Mouse (Mus musculus) splenic B cell, adult 2 months (primary cell): ENCODE data around the gene Zc3h7a.
"Not testable (repeated sequence)": the region's sequence is repeated elsewhere in the genome, so short reads cannot be mapped to it uniquely, and the experiment has no call there.

ENCODE experiments used
- DNase-seq: peaks from one replicate; pipeline ENCODE4 v3.0.0-alpha.2; 2011; ENCODE audit warnings: low read depth, low spot score
- H3K27me3 ChIP-seq: 2 replicates; pipeline ENCODE4 v1.6.1; 2012; ENCODE audit warnings: mild to moderate bottlenecking, low read length, moderate library complexity, mixed read lengths; ENCODE audit not compliant: control insufficient read depth, poor library complexity, insufficient read depth, severe bottlenecking
- H3K36me3 ChIP-seq: 2 replicates; pipeline ENCODE4 v1.6.1; 2012; ENCODE audit warnings: mild to moderate bottlenecking, low read length, moderate library complexity, mixed read lengths; ENCODE audit not compliant: control insufficient read depth, poor library complexity, insufficient read depth, severe bottlenecking

The Zc3h7a gene

GRCm38 (mm10) chr16:11175100-11175488 is 1.1 kb downstream of the Zc3h7a start:
- H3K27me3 ChIP-seq, result no peaks in the 10 kb centered on the region
- DNase-seq, result peak; percentile 34
- peaks cover 2% of the 10 kb centered on the region; the same call in 1 of the 2 replicates for H3K36me3 ChIP-seq

- DNase-seq, result peak; percentile 81
- Histone ChIP-seq H3K36me3 (peaks cover 2% of the 10 kb centered on the region; the same call in 1 of the 2 replicates), H3K27me3 (no peaks in the 10 kb centered on the region)
Observed at GRCm38 (mm10) chr16:11174671-11175081, 1.5 kb downstream of the Zc3h7a start.

GRCm38 (mm10) chr16:11171679-11172078 is 4.5 kb downstream of the Zc3h7a start:
- no peak for DNase-seq
- peaks cover 2% of the 10 kb centered on the region; the same call in 1 of the 2 replicates for H3K36me3 ChIP-seq
- no peaks in the 10 kb centered on the region for H3K27me3 ChIP-seq

- no peak for DNase-seq
- H3K27me3 ChIP-seq, result no peaks in the 10 kb centered on the region
- H3K36me3 ChIP-seq, result peaks cover 4% of the 10 kb centered on the region; the same call in 1 of the 2 replicates
Observed at GRCm38 (mm10) chr16:11166431-11166830, 9.8 kb downstream of the Zc3h7a start.

GRCm38 (mm10) chr16:11164695-11165255 is 11.4 kb downstream of the Zc3h7a start:
- no peaks in the 10 kb centered on the region for H3K27me3 ChIP-seq
- DNase-seq, result no peak
- peaks cover 4% of the 10 kb centered on the region; the same call in 1 of the 2 replicates for H3K36me3 ChIP-seq

GRCm38 (mm10) chr16:11157721-11158120 is 18.5 kb downstream of the Zc3h7a start:
- not testable (repeated sequence) for H3K27me3 ChIP-seq
- DNase-seq, result peak; percentile 73
- H3K36me3 ChIP-seq, result peaks cover 11% of the 10 kb centered on the region

GRCm38 (mm10) chr16:11154500-11154899 is 21.7 kb downstream of the Zc3h7a start:
- H3K36me3 ChIP-seq, result peaks cover 9% of the 10 kb centered on the region
- no peaks in the 10 kb centered on the region for H3K27me3 ChIP-seq
- DNase-seq, result peak; percentile 31

GRCm38 (mm10) chr16:11143706-11144483 is 32.3 kb downstream of the Zc3h7a start:
- peaks cover 14% of the 10 kb centered on the region for H3K36me3 ChIP-seq
- not testable (repeated sequence) for DNase-seq, H3K27me3 ChIP-seq

GRCm38 (mm10) chr16:11134348-11135344 is 41.5 kb downstream of the Zc3h7a start, which contains the start of gene Txndc11:
TSS of gene Txndc11 (minus strand) at chr16:11134650.
- peaks cover 14% of the 10 kb centered on the region for H3K36me3 ChIP-seq
- DNase-seq, result peak; percentile 100
- no peaks in the 10 kb centered on the region for H3K27me3 ChIP-seq

- DNase-seq, result no peak
- Histone ChIP-seq H3K27me3 (no peaks in the 10 kb centered on the region), H3K36me3 (peaks cover 8% of the 10 kb centered on the region)
Observed at GRCm38 (mm10) chr16:11133476-11134347, 42.5 kb downstream of the Zc3h7a start.

- no peaks in the 10 kb centered on the region for H3K27me3 ChIP-seq
- no peak for DNase-seq
Observed at GRCm38 (mm10) chr16:11132839-11133238, 43.4 kb downstream of the Zc3h7a start.

GRCm38 (mm10) chr16:11128301-11128700 is 47.9 kb downstream of the Zc3h7a start:
- H3K27me3 ChIP-seq, result no peaks in the 10 kb centered on the region
- H3K36me3 ChIP-seq, result peaks cover 7% of the 10 kb centered on the region; the same call in 1 of the 2 replicates
- no peak for DNase-seq

More at GRCm38 (mm10) chr16:11132839-11133238, 43.4 kb downstream of the Zc3h7a start:
- peaks cover 6% of the 10 kb centered on the region for H3K36me3 ChIP-seq

- peaks cover 4% of the 10 kb centered on the region; the same call in 1 of the 2 replicates for H3K36me3 ChIP-seq
- DNase-seq, result no peak
- no peaks in the 10 kb centered on the region for H3K27me3 ChIP-seq
Observed at GRCm38 (mm10) chr16:11125371-11125770, 50.8 kb downstream of the Zc3h7a start.
